Mouse (Mus musculus) forebrain, embryonic 15.5 days (tissue): Measurements from ENCODE around the gene Cd160. TPM values are rescaled to one million over a fixed set of nuclear protein-coding genes. Genes with fewer than 3 reads are reported as not detected.

Experiments
- ATAC-seq: fragments of 200-750 bp; cut with Nextera tagmentation; replicated peaks from 2 replicates; pipeline ENCODE4 v1.8.0; 2017; ENCODE audit warnings: mild to moderate bottlenecking, moderate TSS enrichment, moderate library complexity
- H3K27ac ChIP-seq: fragments of 300-500 bp; sonication (generic); replicated peaks from 2 replicates; pipeline ENCODE4 v1.5.1; 2015; ENCODE audit warnings: mild to moderate bottlenecking, inconsistent platforms
- H3K27me3 ChIP-seq: fragments of 300-500 bp; sonication (generic); 2 replicates; pipeline ENCODE4 v1.6.1; 2015; ENCODE audit warnings: inconsistent platforms
- H3K36me3 ChIP-seq: fragments of 300-500 bp; sonication (generic); 2 replicates; pipeline ENCODE4 v1.6.1; 2015; ENCODE audit warnings: mild to moderate bottlenecking, inconsistent platforms
- H3K4me1 ChIP-seq: fragments of 300-500 bp; sonication (generic); 2 replicates; pipeline ENCODE4 v1.6.1; 2015; ENCODE audit warnings: inconsistent platforms
- H3K4me2 ChIP-seq: fragments of 300-500 bp; sonication (generic); replicated peaks from 2 replicates; pipeline ENCODE4 v1.6.1; 2015; ENCODE audit warnings: mild to moderate bottlenecking, inconsistent platforms
- H3K4me3 ChIP-seq: fragments of 300-500 bp; sonication (generic); 2 replicates; pipeline ENCODE4 v1.5.1; 2015; ENCODE audit warnings: mild to moderate bottlenecking, inconsistent platforms
- H3K9ac ChIP-seq: fragments of 300-500 bp; sonication (generic); replicated peaks from 2 replicates; pipeline ENCODE4 v1.6.1; 2015; ENCODE audit warnings: mild to moderate bottlenecking, inconsistent platforms
- H3K9me3 ChIP-seq: fragments of 300-500 bp; sonication (generic); 2 replicates; pipeline ENCODE4 v1.6.1; 2016; ENCODE audit warnings: inconsistent platforms
- WGBS: fragments of 180-500 bp; shearing (Covaris S2); methylation state at CpG from one replicate; pipeline ENCODE4 v1.1.7; 2015; ENCODE audit warnings: mixed read lengths; 5-methylcytosine and 5-hydroxymethylcytosine counted together
- polyA plus RNA-seq: library from polyadenylated mRNA; unstranded; fragments of >200 nt; fragmentation: Nextera tagmentation; extraction: Ambion mirVana; gene quantifications from 2 replicates; pipeline ENCODE4 v1.2.1, GENCODE M21; 2015

Gene Cd160
- polyA plus RNA-seq, 1 experiment from 2014 or later, result 0.11 TPM

GRCm38 (mm10) chr3:96800254-96800653 is 28.9 kb downstream of the Cd160 start:
- Histone ChIP-seq H3K9me3 (no peaks in the 10 kb centered on the region), H3K4me1 (no peaks in the 10 kb centered on the region), H3K27ac (no peak overlapping the region), H3K4me3 (no peak overlapping the region), H3K27me3 (no peaks in the 10 kb centered on the region), H3K4me2 (no peak overlapping the region), H3K36me3 (no peaks in the 10 kb centered on the region), H3K9ac (no peak overlapping the region)
- no peak for ATAC-seq
- 90% methylated on average over 11 of the region's 11 CpGs for WGBS

GRCm38 (mm10) chr3:96788506-96788905 is 40.6 kb downstream of the Cd160 start:
- WGBS, result 83% methylated on average over 8 of the region's 8 CpGs
- H3K36me3 ChIP-seq, result peaks cover 37% of the 10 kb centered on the region
- H3K4me1 ChIP-seq, result no peaks in the 10 kb centered on the region
- no peak overlapping the region for H3K9ac ChIP-seq
- no peak overlapping the region for H3K27ac ChIP-seq
- H3K4me3 ChIP-seq, result no peak overlapping the region
- no peaks in the 10 kb centered on the region for H3K27me3 ChIP-seq
- ATAC-seq, result no peak
- no peaks in the 10 kb centered on the region for H3K9me3 ChIP-seq
- no peak overlapping the region for H3K4me2 ChIP-seq

- H3K9ac ChIP-seq, result no peak overlapping the region
- ATAC-seq, result no peak
- no peaks in the 10 kb centered on the region for H3K4me1 ChIP-seq
- H3K36me3 ChIP-seq, result peaks cover 37% of the 10 kb centered on the region
- H3K27me3 ChIP-seq, result no peaks in the 10 kb centered on the region
- H3K9me3 ChIP-seq, result no peaks in the 10 kb centered on the region
- no peak overlapping the region for H3K27ac ChIP-seq
- H3K4me2 ChIP-seq, result no peak overlapping the region
- no peak overlapping the region for H3K4me3 ChIP-seq
- 79% methylated on average over 1 of the region's 1 CpGs for WGBS
These were observed 41.4 kb downstream of the Cd160 start for GRCm38 (mm10) chr3:96787784-96788183.

- peaks cover 9% of the 10 kb centered on the region; the same call in 1 of the 2 replicates for H3K36me3 ChIP-seq
- H3K9me3 ChIP-seq, result no peaks in the 10 kb centered on the region
- no peaks in the 10 kb centered on the region for H3K4me1 ChIP-seq
- no peaks in the 10 kb centered on the region for H3K27me3 ChIP-seq
- 76% methylated on average over 8 of the region's 8 CpGs for WGBS
- H3K4me2 ChIP-seq, result no peak overlapping the region
- ATAC-seq, result no peak
- H3K4me3 ChIP-seq, result no peak overlapping the region
- no peak overlapping the region for H3K27ac ChIP-seq
- no peak overlapping the region for H3K9ac ChIP-seq
These were observed 46.9 kb downstream of the Cd160 start for GRCm38 (mm10) chr3:96782236-96782635.

GRCm38 (mm10) chr3:96777120-96777519 is 52.0 kb downstream of the Cd160 start:
- H3K27ac ChIP-seq, result no peak overlapping the region
- ATAC-seq, result no peak
- H3K4me3 ChIP-seq, result no peak overlapping the region
- H3K9ac ChIP-seq, result no peak overlapping the region
- H3K4me2 ChIP-seq, result no peak overlapping the region
- H3K27me3 ChIP-seq, result no peaks in the 10 kb centered on the region
- no peaks in the 10 kb centered on the region for H3K4me1 ChIP-seq
- 85% methylated on average over 3 of the region's 3 CpGs for WGBS
- H3K9me3 ChIP-seq, result no peaks in the 10 kb centered on the region
- peaks cover 3% of the 10 kb centered on the region; the same call in 1 of the 2 replicates for H3K36me3 ChIP-seq

- peaks cover 3% of the 10 kb centered on the region; the same call in 1 of the 2 replicates for H3K36me3 ChIP-seq
- no peaks in the 10 kb centered on the region for H3K4me1 ChIP-seq
- no peaks in the 10 kb centered on the region for H3K27me3 ChIP-seq
- 63% methylated on average over 1 of the region's 1 CpGs for WGBS
- H3K4me3 ChIP-seq, result no peak overlapping the region
- H3K4me2 ChIP-seq, result no peak overlapping the region
- no peak for ATAC-seq
- no peaks in the 10 kb centered on the region for H3K9me3 ChIP-seq
- no peak overlapping the region for H3K9ac ChIP-seq
- no peak overlapping the region for H3K27ac ChIP-seq
These were observed 56.2 kb downstream of the Cd160 start for GRCm38 (mm10) chr3:96772949-96773348.

- Histone ChIP-seq H3K4me1 (no peaks in the 10 kb centered on the region), H3K9me3 (no peaks in the 10 kb centered on the region), H3K4me2 (no peak overlapping the region), H3K27me3 (no peaks in the 10 kb centered on the region), H3K36me3 (no peaks in the 10 kb centered on the region), H3K27ac (no peak overlapping the region), H3K9ac (no peak overlapping the region), H3K4me3 (no peak overlapping the region)
- ATAC-seq, result no peak
- WGBS, result 93% methylated on average over 5 of the region's 5 CpGs
These were observed 59.2 kb downstream of the Cd160 start for GRCm38 (mm10) chr3:96769971-96770370.

- Histone ChIP-seq H3K27ac (no peak overlapping the region), H3K27me3 (no peaks in the 10 kb centered on the region), H3K9ac (no peak overlapping the region), H3K9me3 (no peaks in the 10 kb centered on the region), H3K4me1 (no peaks in the 10 kb centered on the region), H3K36me3 (no peaks in the 10 kb centered on the region; the same call in 1 of the 2 replicates), H3K4me2 (no peak overlapping the region), H3K4me3 (no peak overlapping the region)
- WGBS, result 91% methylated on average over 1 of the region's 1 CpGs
- no peak for ATAC-seq
These were observed 64.6 kb downstream of the Cd160 start for GRCm38 (mm10) chr3:96764528-96764927.

- WGBS, result 97% methylated on average over 4 of the region's 4 CpGs
- H3K36me3 ChIP-seq, result no peaks in the 10 kb centered on the region; the same call in 1 of the 2 replicates
These were observed 69.5 kb downstream of the Cd160 start for GRCm38 (mm10) chr3:96759695-96760094.

GRCm38 (mm10) chr3:96757691-96758090 is 71.5 kb downstream of the Cd160 start:
- no peak for ATAC-seq
- Histone ChIP-seq H3K27me3 (no peaks in the 10 kb centered on the region), H3K9me3 (no peaks in the 10 kb centered on the region), H3K4me2 (no peak overlapping the region), H3K36me3 (no peaks in the 10 kb centered on the region), H3K4me3 (no peak overlapping the region), H3K9ac (no peak overlapping the region), H3K4me1 (no peaks in the 10 kb centered on the region), H3K27ac (no peak overlapping the region)
- whole genome bisulfite sequencing, result 57% methylated on average over 7 of the region's 7 CpGs

More at GRCm38 (mm10) chr3:96759695-96760094, 69.5 kb downstream of the Cd160 start:
- Histone ChIP-seq H3K27ac (no peak overlapping the region), H3K9me3 (no peaks in the 10 kb centered on the region), H3K4me2 (no peak overlapping the region), H3K4me3 (no peak overlapping the region), H3K9ac (no peak overlapping the region), H3K4me1 (no peaks in the 10 kb centered on the region), H3K27me3 (no peaks in the 10 kb centered on the region)
- ATAC-seq, result no peak

- WGBS, result 100% methylated on average over 1 of the region's 1 CpGs
- Histone ChIP-seq H3K27me3 (no peaks in the 10 kb centered on the region), H3K4me2 (no peak overlapping the region), H3K36me3 (no peaks in the 10 kb centered on the region), H3K27ac (no peak overlapping the region), H3K9me3 (no peaks in the 10 kb centered on the region), H3K4me1 (no peaks in the 10 kb centered on the region), H3K9ac (no peak overlapping the region), H3K4me3 (no peak overlapping the region)
- no peak for ATAC-seq
These were observed 73.2 kb downstream of the Cd160 start for GRCm38 (mm10) chr3:96755935-96756334.
